Mouse (Mus musculus): ENCODE results near the gene Gpr15. TPM values are rescaled to one million over a fixed set of nuclear protein-coding genes. Genes with fewer than 3 reads are reported as not detected.

Gpr15 gene
- polyA plus RNA-seq (2015; fragmentation: Nextera tagmentation; extraction: Ambion mirVana) = 0.19 TPM in 1 of 2 replicates, not detected in the other

GRCm38 (mm10) chr16:58718666-58719120 is at the start of gene Gpr15:
Gpr15 (minus strand) TSS chr16:58719070.

GRCm38 (mm10) chr16:58763076-58763475 is 44.2 kb upstream of the Gpr15 start, which contains the start of gene Olfr172:
Olfr172 (minus strand) TSS chr16:58763176.

GRCm38 (mm10) chr16:58727477-58728131 is 8.7 kb upstream of the Gpr15 start, which contains the start of gene Cldnd1:
Cldnd1 (plus strand) TSS chr16:58727910.

DNA sequence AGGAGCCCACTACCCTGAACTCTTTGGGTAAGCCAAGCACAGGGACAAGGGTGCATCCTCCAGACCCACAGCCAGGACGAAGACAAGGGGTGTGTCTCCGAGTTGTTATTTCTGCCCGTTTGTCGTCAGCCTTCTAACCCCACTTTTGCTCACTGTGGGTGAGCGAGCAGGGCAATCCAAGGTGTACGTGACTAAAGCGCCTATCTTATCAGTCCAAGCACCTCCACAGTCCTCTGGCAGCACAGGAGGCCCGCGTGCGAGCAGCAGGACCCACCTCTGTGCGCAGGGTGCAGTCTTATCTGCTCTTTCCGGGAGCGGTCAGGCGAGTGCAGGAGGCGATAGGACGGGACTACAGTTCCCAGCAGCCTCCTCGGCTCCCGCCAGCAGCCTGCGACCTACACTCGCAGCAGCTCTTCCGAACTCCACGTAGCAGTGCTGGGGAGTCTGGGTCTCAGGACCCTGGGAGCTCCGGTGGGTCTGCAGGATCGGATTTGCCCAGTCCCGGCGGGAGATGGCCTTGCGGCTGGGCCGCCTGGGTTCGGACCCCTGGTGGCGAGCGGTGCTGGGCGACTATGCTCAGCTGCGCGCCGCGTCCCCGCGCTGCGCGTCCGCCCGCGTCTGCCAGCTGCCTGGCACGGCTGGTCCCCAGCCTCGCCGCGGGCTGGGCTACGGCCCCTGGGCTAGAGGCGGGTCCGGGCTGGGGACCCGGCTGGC is 48.8 kb downstream of the Gpr15 start, which contains the start of gene Cpox:
Gene Cpox (plus strand): TSS at position 376 of the 714 bp plus-strand sequence.

Small RNA genes within 50 kb of the gene (microRNA-seq; reads per million reads assigned to microRNA genes)
- not detected for gene Gm27564 (ENCODE audit: borderline replicate concordance, insufficient number of aligned reads)

Other genes starting within 250 kb of the Gpr15 start
- 10.1 and 14.6 TPM in 2 replicates for gene St3gal6, start 194.8 kb downstream of the Gpr15 start, polyA plus RNA-seq (2015; fragmentation: Nextera tagmentation; extraction: Ambion mirVana)
- not detected in 2 replicates for gene Gm813, start 102.1 kb downstream of the Gpr15 start, polyA plus RNA-seq (2015; fragmentation: Nextera tagmentation; extraction: Ambion mirVana)
- gene E330017A01Rik, start 80.3 kb downstream of the Gpr15 start, polyA plus RNA-seq (2015; fragmentation: Nextera tagmentation; extraction: Ambion mirVana) = not detected in 2 replicates
- gene Cpox, start 48.8 kb downstream of the Gpr15 start, polyA plus RNA-seq (2015; fragmentation: Nextera tagmentation; extraction: Ambion mirVana) = 18.3 and 32.6 TPM in 2 replicates
- 73.6 and 77.7 TPM in 2 replicates for gene Cldnd1, start 8.8 kb upstream of the Gpr15 start, polyA plus RNA-seq (2015; fragmentation: Nextera tagmentation; extraction: Ambion mirVana)
- gene Olfr172, start 44.1 kb upstream of the Gpr15 start, polyA plus RNA-seq (2015; fragmentation: Nextera tagmentation; extraction: Ambion mirVana) = not detected in 2 replicates
- not detected in 2 replicates for gene Olfr173, start 81.2 kb upstream of the Gpr15 start, polyA plus RNA-seq (2015; fragmentation: Nextera tagmentation; extraction: Ambion mirVana)
- not detected in 2 replicates for gene Olfr175-ps1, start 107.7 kb upstream of the Gpr15 start, polyA plus RNA-seq (2015; fragmentation: Nextera tagmentation; extraction: Ambion mirVana)
- not detected in 2 replicates for gene Olfr177, start 155.7 kb upstream of the Gpr15 start, polyA plus RNA-seq (2015; fragmentation: Nextera tagmentation; extraction: Ambion mirVana)
- gene Olfr178, start 173.0 kb upstream of the Gpr15 start, polyA plus RNA-seq (2015; fragmentation: Nextera tagmentation; extraction: Ambion mirVana) = not detected in 2 replicates
- gene Olfr181, start 209.7 kb upstream of the Gpr15 start, polyA plus RNA-seq (2015; fragmentation: Nextera tagmentation; extraction: Ambion mirVana) = not detected in 2 replicates
- not detected in 2 replicates for gene Olfr180, start 210.3 kb upstream of the Gpr15 start, polyA plus RNA-seq (2015; fragmentation: Nextera tagmentation; extraction: Ambion mirVana)